11 mouse cellular contexts compared by ENCODE assay signal in the genomic region with DNA sequence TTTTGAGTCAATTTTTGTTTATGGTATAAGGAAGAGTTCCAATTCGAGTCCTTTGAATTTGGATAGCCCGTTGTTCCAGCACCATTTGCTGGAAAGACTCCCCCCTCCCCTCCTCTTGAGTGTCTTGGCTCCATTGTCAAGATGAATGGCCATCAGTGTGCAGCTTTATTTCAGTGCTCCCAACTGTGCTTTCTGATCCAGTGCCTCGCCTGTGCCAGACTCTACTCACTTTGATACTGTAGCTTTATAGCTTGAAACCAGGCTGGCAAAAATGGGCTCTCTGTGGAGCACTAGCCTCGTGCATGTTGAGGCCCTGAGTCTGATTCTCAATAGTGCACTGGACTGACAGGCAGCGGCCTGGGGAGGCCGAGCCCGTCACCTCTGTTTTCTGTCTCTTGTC. TPM values are rescaled to one million over a fixed set of nuclear protein-coding genes. Genes with fewer than 3 reads are reported as not detected.
DNase-seq lines count a peak whose midpoint lies in the region; ATAC-seq lines count a peak whose summit lies in the region.
"Had no signal": no experiment of that assay in that cellular context is flagged by ENCODE, and none has a peak within 500 bp of the region (broad histone marks: within the 10 kb centered on the region; RNA-seq: fewer than 3 reads in every experiment).

No protein-coding gene starts in this region.

- no peak overlapping the region for H3K9ac ChIP-seq in lung, embryonic 16.5 days (ENCODE audit: low read length)
- H3K9ac ChIP-seq in forebrain, embryonic 14.5 days (ENCODE audit: low read length) = no peak overlapping the region
- no peak overlapping the region for H3K9ac ChIP-seq in midbrain, embryonic 15.5 days
- no peak overlapping the region for H3K9ac ChIP-seq in liver, embryonic 12.5 days

- H3K4me3 ChIP-seq in lung, embryonic 16.5 days (ENCODE audit: low read length) = no peak overlapping the region
- H3K4me3 ChIP-seq in forebrain, embryonic 14.5 days (ENCODE audit: low read depth, low read length) = no peak overlapping the region
- H3K4me3 ChIP-seq in midbrain, embryonic 15.5 days = no peak overlapping the region
- H3K4me3 ChIP-seq in heart, embryonic 10.5 days = no peak overlapping the region
- no peak overlapping the region for H3K4me3 ChIP-seq in liver, embryonic 12.5 days

- ATAC-seq in lung, embryonic 16.5 days (ENCODE audit: low read depth) = no peak
- peak; percentile 59 for ATAC-seq in forebrain, embryonic 14.5 days
- no peak for ATAC-seq in midbrain, embryonic 15.5 days (replicated peaks)
- no peak for ATAC-seq in liver, embryonic 12.5 days
- ATAC-seq: CD4-positive, CD25-positive, alpha-beta regulatory T cell, adult 4 months had no signal

- H3K4me1 ChIP-seq in lung, embryonic 16.5 days (replicated peaks; ENCODE audit: control insufficient read depth, insufficient read depth, low read length) = peaks cover 20% of the 10 kb centered on the region
- peaks cover 21% of the 10 kb centered on the region for H3K4me1 ChIP-seq in forebrain, embryonic 14.5 days (ENCODE audit: control insufficient read depth, insufficient read depth, low read length)
- peaks cover 26% of the 10 kb centered on the region for H3K4me1 ChIP-seq in midbrain, embryonic 15.5 days
- peaks cover 53% of the 10 kb centered on the region for H3K4me1 ChIP-seq in heart, embryonic 10.5 days
- peaks cover 40% of the 10 kb centered on the region for H3K4me1 ChIP-seq in liver, embryonic 12.5 days

- no peaks in the 10 kb centered on the region for H3K27me3 ChIP-seq in lung, embryonic 16.5 days (ENCODE audit: control insufficient read depth, insufficient read depth, low read depth, low read length)
- no peaks in the 10 kb centered on the region for H3K27me3 ChIP-seq in forebrain, embryonic 14.5 days (replicated peaks; ENCODE audit: control insufficient read depth, insufficient read depth, low read length)
- H3K27me3 ChIP-seq in midbrain, embryonic 15.5 days (replicated peaks) = no peaks in the 10 kb centered on the region
- H3K27me3 ChIP-seq in heart, embryonic 10.5 days (ENCODE audit: insufficient read depth, poor library complexity, severe bottlenecking) = no peaks in the 10 kb centered on the region
- H3K27me3 ChIP-seq in liver, embryonic 12.5 days (replicated peaks) = no peaks in the 10 kb centered on the region

- no peak overlapping the region for H3K4me2 ChIP-seq in lung, embryonic 16.5 days (ENCODE audit: low read depth, low read length)
- H3K4me2 ChIP-seq in forebrain, embryonic 14.5 days (ENCODE audit: low read length) = no peak overlapping the region
- no peak overlapping the region for H3K4me2 ChIP-seq in midbrain, embryonic 15.5 days
- no peak overlapping the region for H3K4me2 ChIP-seq in liver, embryonic 12.5 days

- H3K36me3 ChIP-seq in lung, embryonic 16.5 days (ENCODE audit: control insufficient read depth, insufficient read depth, low read length) = 0 out of 2 replicates have a peak, but pooled peaks cover 2% of the 10 kb centered on the region
- H3K36me3 ChIP-seq in forebrain, embryonic 14.5 days (ENCODE audit: control insufficient read depth, insufficient read depth, low read length) = 0 out of 2 replicates have a peak, but pooled peaks cover 4% of the 10 kb centered on the region
- no peaks in the 10 kb centered on the region for H3K36me3 ChIP-seq in midbrain, embryonic 15.5 days (replicated peaks)
- H3K36me3 ChIP-seq in heart, embryonic 10.5 days = peaks cover 10% of the 10 kb centered on the region; the same call in 1 of the 2 replicates
- peaks cover 10% of the 10 kb centered on the region for H3K36me3 ChIP-seq in liver, embryonic 12.5 days

- H3K27ac ChIP-seq in lung, embryonic 16.5 days (ENCODE audit: low read length) = peak overlapping the region; percentile 23; the same call in 1 of the 2 replicates
- peak overlapping the region; percentile 31 for H3K27ac ChIP-seq in forebrain, embryonic 14.5 days (ENCODE audit: low read depth, low read length)
- H3K27ac ChIP-seq in midbrain, embryonic 15.5 days = peak overlapping the region; percentile 55; the same call in 1 of the 2 replicates
- no peak overlapping the region for H3K27ac ChIP-seq in heart, embryonic 10.5 days
- no peak overlapping the region for H3K27ac ChIP-seq in liver, embryonic 12.5 days

- peak; percentile 77 for DNase-seq in heart, adult 11 months
- DNase-seq in heart, postnatal 25 days (ENCODE audit: low spot score) = no peak
- DNase-seq in lung, adult 18-20 months = no peak
- peak; percentile 82 for DNase-seq in forebrain, embryonic 14.5 days (ENCODE audit: low spot score)
- DNase-seq in heart, embryonic 10.5 days (ENCODE audit: low spot score) = no peak
- DNase-seq: kidney, adult 18-20 months; right cerebral cortex, postnatal 4 days had no signal

- WGBS in lung, embryonic 16.5 days = 36% methylated on average over 7 of the region's 7 CpGs
- 16% methylated on average over 7 of the region's 7 CpGs for WGBS in forebrain, embryonic 14.5 days
- WGBS in midbrain, embryonic 15.5 days = 21% methylated on average over 7 of the region's 7 CpGs
- WGBS in heart, embryonic 10.5 days = 52% methylated on average over 7 of the region's 7 CpGs
- WGBS in liver, embryonic 12.5 days (ENCODE audit: insufficient replicate concordance) = 51% methylated on average over 7 of the region's 7 CpGs

- intact Hi-C loops in heart, postnatal 25 days (cut with DNase I) = loop anchor here (5.0 kb wide), 1 partner anchor 110 kb away; a partner anchor contains a TSS

- no peaks in the 10 kb centered on the region for H3K9me3 ChIP-seq in lung, embryonic 16.5 days (ENCODE audit: control insufficient read depth, low read length)
- no peaks in the 10 kb centered on the region for H3K9me3 ChIP-seq in forebrain, embryonic 14.5 days (replicated peaks; ENCODE audit: control insufficient read depth, low read length)
- H3K9me3 ChIP-seq in midbrain, embryonic 15.5 days = no peaks in the 10 kb centered on the region
- no peaks in the 10 kb centered on the region for H3K9me3 ChIP-seq in heart, embryonic 10.5 days
- H3K9me3 ChIP-seq in liver, embryonic 12.5 days (replicated peaks) = no peaks in the 10 kb centered on the region

RNA-seq across cellular contexts. Expression of a gene that starts 50.4 kb away (rescaled TPM):
- total RNA-seq in heart, postnatal 25 days (2021) = 10 to 100 TPM; 12.0 to 12.6 TPM
- 28.1 and 33.8 TPM in 2 replicates for polyA plus RNA-seq in lung, embryonic 16.5 days (2015; fragmentation: Nextera tagmentation; extraction: Ambion mirVana)
- polyA plus RNA-seq in forebrain, embryonic 14.5 days (2014; fragmentation: Nextera tagmentation; extraction: Ambion mirVana) = 21.8 and 27.8 TPM in 2 replicates
- polyA plus RNA-seq in midbrain, embryonic 15.5 days (2015; fragmentation: Nextera tagmentation; extraction: Ambion mirVana) = 24.2 and 24.4 TPM in 2 replicates
- 30.9 and 32.8 TPM in 2 replicates for polyA plus RNA-seq in heart, embryonic 10.5 days (2016; fragmentation: Nextera tagmentation; extraction: Ambion mirVana)
- polyA plus RNA-seq in liver, embryonic 12.5 days (2016; fragmentation: Nextera tagmentation; extraction: Ambion mirVana) = 12.4 TPM in 2 replicates

RNA-seq across cellular contexts. Expression of a gene that starts 51.6 kb away (rescaled TPM):
- 10 to 100 TPM; 89.3 to 94.8 TPM for total RNA-seq in heart, postnatal 25 days (2021)
- 132 and 137 TPM in 2 replicates for polyA plus RNA-seq in lung, embryonic 16.5 days (2015; fragmentation: Nextera tagmentation; extraction: Ambion mirVana)
- polyA plus RNA-seq in forebrain, embryonic 14.5 days (2014; fragmentation: Nextera tagmentation; extraction: Ambion mirVana) = 402 and 428 TPM in 2 replicates
- 394 and 399 TPM in 2 replicates for polyA plus RNA-seq in midbrain, embryonic 15.5 days (2015; fragmentation: Nextera tagmentation; extraction: Ambion mirVana)
- polyA plus RNA-seq in heart, embryonic 10.5 days (2016; fragmentation: Nextera tagmentation; extraction: Ambion mirVana) = 124 and 137 TPM in 2 replicates
- polyA plus RNA-seq in liver, embryonic 12.5 days (2016; fragmentation: Nextera tagmentation; extraction: Ambion mirVana) = 71.5 and 72.9 TPM in 2 replicates

RNA-seq across cellular contexts. Expression of a gene that starts 54.4 kb away (rescaled TPM):
- 10 to 100 TPM; 37.3 to 40.6 TPM for total RNA-seq in heart, postnatal 25 days (2021)
- 22.4 and 24.9 TPM in 2 replicates for polyA plus RNA-seq in lung, embryonic 16.5 days (2015; fragmentation: Nextera tagmentation; extraction: Ambion mirVana)
- 23.0 and 24.8 TPM in 2 replicates for polyA plus RNA-seq in forebrain, embryonic 14.5 days (2014; fragmentation: Nextera tagmentation; extraction: Ambion mirVana)
- 29.9 and 30.5 TPM in 2 replicates for polyA plus RNA-seq in midbrain, embryonic 15.5 days (2015; fragmentation: Nextera tagmentation; extraction: Ambion mirVana)
- polyA plus RNA-seq in heart, embryonic 10.5 days (2016; fragmentation: Nextera tagmentation; extraction: Ambion mirVana) = 17.6 and 22.0 TPM in 2 replicates
- polyA plus RNA-seq in liver, embryonic 12.5 days (2016; fragmentation: Nextera tagmentation; extraction: Ambion mirVana) = 19.0 and 19.5 TPM in 2 replicates

Comparison
In these comparisons a context has a peak if more than half of its experiments do, and no peak if none do; other contexts are left out.
1. DNase-seq: peak in heart, adult 11 months (single experiment) and forebrain, embryonic 14.5 days (single experiment); none in heart, postnatal 25 days (single experiment), lung, adult 18-20 months (0 of 2) and heart, embryonic 10.5 days (single experiment).
2. H3K27ac ChIP-seq: peak in lung, embryonic 16.5 days (single experiment), forebrain, embryonic 14.5 days (single experiment) and midbrain, embryonic 15.5 days (single experiment); none in heart, embryonic 10.5 days (single experiment) and liver, embryonic 12.5 days (single experiment).